Mouse (Mus musculus) c-Kit-positive CD71-positive TER-119-positive erythroid progenitor cells, embryonic 14.5 days (primary cell): ENCODE results near the gene Spty2d1.
"Not testable (repeated sequence)": the region's sequence is repeated elsewhere in the genome, so short reads cannot be mapped to it uniquely, and the experiment has no call there.

Experiments used
- DNase-seq: peaks from one replicate; pipeline ENCODE4 v3.0.0-alpha.2; 2013; ENCODE audit warnings: low spot score

The Spty2d1 gene

GRCm38 (mm10) chr7:47008168-47008993 is at the start of gene Spty2d1:
Spty2d1 (minus strand) TSS chr7:47008411.
- DNase-seq, result peak; percentile 98

GRCm38 (mm10) chr7:47056273-47056672 is 48.1 kb upstream of the Spty2d1 start:
- DNase-seq, result no peak

- DNase-seq, result no peak
These were observed 47.5 kb upstream of the Spty2d1 start for GRCm38 (mm10) chr7:47055744-47056143.

GRCm38 (mm10) chr7:47054666-47055065 is 46.5 kb upstream of the Spty2d1 start:
- no peak for DNase-seq

- DNase-seq, result no peak
These were observed 45.1 kb upstream of the Spty2d1 start for GRCm38 (mm10) chr7:47053287-47053686.

- no peak for DNase-seq
These were observed 44.1 kb upstream of the Spty2d1 start for GRCm38 (mm10) chr7:47052276-47052675.

- peak; percentile 3 for DNase-seq
These were observed 43.4 kb upstream of the Spty2d1 start for GRCm38 (mm10) chr7:47051404-47052151.

GRCm38 (mm10) chr7:47050766-47051165 is 42.6 kb upstream of the Spty2d1 start:
- peak; percentile 5 for DNase-seq

- DNase-seq, result peak; percentile 84
These were observed 42.2 kb upstream of the Spty2d1 start, which contains the start of gene Tmem86a for GRCm38 (mm10) chr7:47050366-47050765. Tmem86a (plus strand) TSS chr7:47050601.

- no peak for DNase-seq
These were observed 34.7 kb upstream of the Spty2d1 start for GRCm38 (mm10) chr7:47042823-47043490.

- no peak for DNase-seq
These were observed 33.9 kb upstream of the Spty2d1 start for GRCm38 (mm10) chr7:47042121-47042520.

- no peak for DNase-seq
These were observed 33.5 kb upstream of the Spty2d1 start for GRCm38 (mm10) chr7:47041706-47042105.

- DNase-seq, result no peak
These were observed 27.2 kb upstream of the Spty2d1 start for GRCm38 (mm10) chr7:47035426-47035825.

GRCm38 (mm10) chr7:47034785-47035384 is 26.7 kb upstream of the Spty2d1 start:
- no peak for DNase-seq

GRCm38 (mm10) chr7:47031371-47031770 is 23.2 kb upstream of the Spty2d1 start:
- DNase-seq, result no peak

- DNase-seq, result no peak
These were observed 22.4 kb upstream of the Spty2d1 start for GRCm38 (mm10) chr7:47030517-47031193.

- no peak for DNase-seq
These were observed 19.3 kb upstream of the Spty2d1 start for GRCm38 (mm10) chr7:47027520-47027919.

- not testable (repeated sequence) for DNase-seq
These were observed 18.7 kb upstream of the Spty2d1 start for GRCm38 (mm10) chr7:47026899-47027298.

GRCm38 (mm10) chr7:47025429-47025828 is 17.2 kb upstream of the Spty2d1 start:
- no peak for DNase-seq

- DNase-seq, result no peak
These were observed 16.2 kb upstream of the Spty2d1 start for GRCm38 (mm10) chr7:47024454-47024853.

- peak; percentile 64 for DNase-seq
These were observed 15.3 kb upstream of the Spty2d1 start for GRCm38 (mm10) chr7:47023530-47023929.
